Mouse (Mus musculus): Measurements from ENCODE around the gene Larp7.

The Larp7 gene

GRCm38 (mm10) chr3:127552973-127553719 is at the start of gene Larp7, which contains the start of gene Zgrf1:
Larp7 (minus strand) TSS chr3:127553349.
Zgrf1 (plus strand) TSS chr3:127553489.
- DNase-seq (ENCODE audit: low spot score in 2 of 2) = peak; percentile 98

- no peak for DNase-seq (ENCODE audit: low spot score in 2 of 2)
Observed at GRCm38 (mm10) chr3:127597136-127597535, 44.0 kb upstream of the Larp7 start.

DNA sequence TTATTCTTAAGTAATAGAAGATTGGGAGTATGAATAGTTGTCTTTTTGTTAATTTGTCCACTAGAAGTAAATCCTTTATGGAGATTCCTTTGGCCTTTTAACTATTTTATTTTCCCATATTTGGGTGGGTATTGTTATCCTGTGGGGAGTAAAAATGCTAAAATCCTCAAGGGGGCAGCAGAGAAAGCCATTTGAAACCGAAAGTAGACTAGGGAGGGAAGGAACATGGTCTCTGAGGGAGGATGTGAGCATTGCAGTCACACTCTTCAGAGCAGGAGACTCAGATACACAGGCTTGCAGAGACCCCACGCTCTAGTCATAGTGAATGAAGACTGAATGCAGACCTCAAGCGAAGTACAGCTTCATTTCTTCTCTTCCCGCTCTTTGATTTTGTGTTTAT is 19.4 kb upstream of the Larp7 start:
- peak in 1 of 2 experiments; percentile 46 for DNase-seq (ENCODE audit: low spot score in 2 of 2)

DNA sequence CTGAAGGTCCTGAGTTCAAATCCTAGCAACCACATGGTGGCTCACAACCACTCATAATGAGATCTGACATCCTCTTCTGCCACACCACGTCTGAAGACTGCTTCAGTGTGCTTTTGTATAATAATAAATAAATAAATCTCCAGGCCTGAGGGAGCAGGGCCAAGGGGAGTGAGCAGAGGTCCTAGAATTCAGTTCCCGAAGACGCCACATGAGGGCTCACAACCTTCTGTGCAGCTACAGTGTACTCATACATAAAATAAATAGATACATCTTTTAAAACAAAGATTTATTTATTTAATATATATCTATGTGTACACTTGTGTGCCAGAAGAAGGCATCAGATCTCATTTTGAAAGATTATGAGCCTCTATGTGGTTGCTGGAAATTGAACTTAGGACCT is 12.0 kb upstream of the Larp7 start:
- no peak for DNase-seq (ENCODE audit: low spot score in 2 of 2)

- DNase-seq (ENCODE audit: low spot score in 2 of 2) = no peak
Observed at GRCm38 (mm10) chr3:127562974-127563373, 9.8 kb upstream of the Larp7 start.

- no peak for DNase-seq (ENCODE audit: low spot score in 2 of 2)
Observed at GRCm38 (mm10) chr3:127558201-127558600, 5.1 kb upstream of the Larp7 start.

GRCm38 (mm10) chr3:127554723-127555122 is 1.6 kb upstream of the Larp7 start:
- DNase-seq (ENCODE audit: low spot score in 2 of 2) = no peak

DNA sequence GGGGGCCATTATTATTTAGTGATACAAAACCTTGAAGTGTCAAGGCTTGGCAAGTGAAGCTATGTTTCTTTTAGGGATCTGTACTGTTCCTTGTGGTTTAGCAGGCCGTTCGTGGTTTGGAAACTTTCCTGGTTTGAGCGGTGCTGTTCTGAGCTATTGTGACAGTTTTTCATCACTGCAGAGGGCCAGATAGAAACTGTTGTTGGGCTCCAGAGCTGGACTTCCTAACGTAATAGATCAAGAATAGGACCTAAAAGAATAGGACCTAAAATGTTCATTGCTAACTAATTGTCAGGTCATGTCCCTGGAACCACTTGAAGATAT is 533 bp upstream of the Larp7 start:
- DNase-seq (ENCODE audit: low spot score in 2 of 2) = no peak

DNA sequence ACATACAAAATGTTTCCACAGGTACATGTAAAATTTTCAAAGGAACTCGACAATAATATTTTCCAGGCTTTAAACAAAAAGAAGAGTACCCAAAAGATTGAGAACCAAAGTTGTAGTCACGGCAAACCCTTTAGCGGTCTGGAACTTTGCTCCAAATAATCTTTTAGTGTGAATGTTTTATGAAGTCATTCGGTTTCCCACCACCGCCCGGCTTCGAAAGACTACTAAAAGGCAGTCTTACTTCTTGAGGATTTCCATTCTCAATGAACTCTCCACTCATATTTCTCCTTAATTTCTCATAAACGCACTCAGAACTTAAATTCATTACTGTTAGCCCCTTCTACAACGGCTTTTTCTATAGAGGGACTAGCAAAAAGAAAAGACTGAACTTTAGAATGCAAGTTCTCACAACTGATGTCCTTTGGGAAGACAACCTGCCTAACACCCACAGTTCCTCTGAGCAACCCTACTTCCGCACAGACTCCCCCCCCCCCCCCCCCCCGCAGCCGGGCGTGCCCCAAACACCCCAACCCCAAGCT is 646 bp downstream of the Larp7 start:
- DNase-seq (ENCODE audit: low spot score in 2 of 2) = no peak

DNA sequence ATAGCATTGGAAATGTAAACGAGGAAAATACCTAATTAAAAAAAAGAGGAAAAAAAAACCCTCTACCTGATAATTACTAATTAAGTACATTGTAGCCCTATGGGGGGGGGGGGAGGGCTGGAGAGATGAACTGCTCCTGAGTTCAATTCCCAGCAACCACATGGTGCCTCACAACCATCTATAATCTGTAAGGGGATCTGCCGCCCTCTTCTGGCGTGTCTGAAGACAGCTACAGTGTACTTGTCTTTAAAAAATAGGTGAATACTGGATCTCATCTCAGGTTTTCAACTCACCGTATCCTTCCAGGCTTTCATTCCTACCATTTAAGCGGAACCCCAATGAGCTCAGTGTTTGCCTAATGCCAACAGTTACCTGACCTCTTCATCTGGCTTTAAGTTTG is 5.3 kb downstream of the Larp7 start:
- peak; percentile 27 to 65 for DNase-seq (ENCODE audit: low spot score in 2 of 2)

DNA sequence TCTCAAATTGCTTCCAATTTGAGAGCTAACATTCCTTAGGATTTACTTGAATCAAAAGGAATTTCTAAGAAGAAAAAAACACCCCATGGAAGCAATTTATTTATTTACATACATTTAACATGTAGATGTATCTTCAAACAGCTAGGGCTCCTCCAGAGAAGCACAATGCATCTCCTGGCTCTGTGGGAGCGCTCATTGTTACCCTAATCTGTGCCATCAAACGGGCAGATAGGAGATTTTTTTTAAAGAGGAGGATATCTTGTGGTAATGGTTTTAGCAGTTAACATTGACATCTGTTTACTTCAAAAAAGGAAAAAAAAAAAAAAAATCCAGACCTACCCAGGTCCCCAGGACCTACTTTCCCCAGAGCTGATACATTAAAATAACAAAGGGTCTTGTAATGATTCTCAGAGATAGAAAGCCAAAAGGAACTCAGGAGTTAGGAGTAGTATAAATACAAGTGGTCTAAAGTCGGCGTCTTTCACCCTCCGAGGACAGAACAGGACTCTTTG is 8.5 kb downstream of the Larp7 start:
- no peak for DNase-seq (ENCODE audit: low spot score in 2 of 2)

GRCm38 (mm10) chr3:127543976-127544375 is 9.2 kb downstream of the Larp7 start:
- no peak for DNase-seq (ENCODE audit: low spot score in 2 of 2)

DNA sequence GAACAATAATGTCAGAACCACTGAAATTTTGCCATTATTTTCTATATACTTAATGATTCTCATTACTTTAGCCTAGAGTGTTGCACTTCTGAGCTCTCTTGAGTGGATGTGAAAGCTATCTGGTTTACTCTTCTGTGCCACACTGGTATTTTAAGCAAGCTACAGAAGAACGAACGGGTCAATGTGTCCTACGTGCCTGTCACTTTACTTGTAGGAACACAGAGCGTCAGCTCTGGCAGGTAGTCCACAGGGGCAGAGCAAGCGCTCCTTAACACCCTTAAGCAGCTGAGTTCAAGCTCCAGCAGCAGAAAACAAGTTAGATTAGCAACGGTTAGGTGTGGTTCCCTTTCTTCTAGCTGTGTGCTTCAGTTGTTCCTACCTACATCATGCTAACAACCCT is 14.0 kb downstream of the Larp7 start:
- DNase-seq (ENCODE audit: low spot score in 2 of 2) = no peak

- no peak for DNase-seq (ENCODE audit: low spot score in 2 of 2)
Observed at GRCm38 (mm10) chr3:127530293-127530692, 22.9 kb downstream of the Larp7 start.

GRCm38 (mm10) chr3:127529824-127530223 is 23.3 kb downstream of the Larp7 start:
- DNase-seq (ENCODE audit: low spot score in 2 of 2) = no peak

GRCm38 (mm10) chr3:127529210-127529609 is 23.9 kb downstream of the Larp7 start:
- DNase-seq (ENCODE audit: low spot score in 2 of 2) = no peak

DNA sequence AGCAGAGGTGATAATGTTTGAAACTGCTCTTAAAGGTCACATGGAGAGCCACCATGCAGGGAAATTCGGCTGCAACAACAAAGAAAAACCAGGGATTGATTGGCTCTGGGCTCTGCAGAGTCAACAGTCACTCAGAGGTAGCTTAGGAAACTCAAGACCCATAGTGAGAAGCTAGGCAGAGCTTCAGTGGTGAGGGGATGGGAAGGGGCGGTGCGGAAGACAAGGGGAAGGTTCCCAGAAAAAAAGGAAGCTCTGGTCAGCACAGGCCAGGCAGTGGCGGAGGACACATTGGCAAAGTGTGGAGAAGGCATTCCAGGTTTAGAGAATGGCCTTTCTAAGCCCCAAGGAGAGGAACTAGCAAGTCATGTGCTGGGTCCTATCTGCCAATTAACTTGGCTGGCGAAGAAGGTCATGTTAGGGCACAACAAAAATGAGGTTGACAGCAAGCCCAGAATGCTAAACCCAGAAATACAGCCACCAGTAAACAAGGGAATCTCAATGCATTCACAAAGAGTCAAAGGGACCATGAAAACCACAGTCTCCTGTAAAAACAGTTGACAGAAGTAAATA is 25.6 kb downstream of the Larp7 start:
- DNase-seq (ENCODE audit: low spot score in 2 of 2) = no peak

DNA sequence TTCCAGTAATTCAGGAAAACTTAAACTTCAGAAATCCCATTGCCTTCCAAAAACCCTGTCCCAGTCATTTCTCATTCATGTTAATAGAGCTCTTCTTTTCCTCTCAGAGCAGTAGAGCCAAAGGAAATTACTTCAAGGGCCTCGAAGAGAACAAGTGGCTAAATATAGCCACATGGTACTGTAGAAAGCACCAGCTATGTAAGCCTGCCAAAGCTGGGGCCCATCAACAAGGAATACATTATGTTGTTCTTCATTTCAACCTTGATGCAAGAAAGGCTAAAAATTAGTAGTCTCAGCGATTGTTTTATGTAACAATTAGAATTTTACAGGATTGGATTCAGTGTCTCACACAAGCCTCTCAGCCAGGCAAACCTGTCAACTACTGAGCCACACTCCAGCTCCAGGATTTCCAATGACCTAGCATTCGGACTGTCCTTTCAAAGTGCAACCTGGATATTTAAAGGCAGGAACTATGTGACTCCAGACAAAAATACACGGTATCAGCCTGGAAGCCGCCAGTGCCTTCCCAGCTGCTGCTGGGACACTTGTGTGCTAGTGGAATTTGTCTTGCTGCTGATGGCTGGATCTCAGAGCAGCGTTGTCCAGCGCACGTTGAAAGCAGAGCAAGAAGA is 27.8 kb downstream of the Larp7 start:
- DNase-seq (ENCODE audit: low spot score in 2 of 2) = no peak

DNA sequence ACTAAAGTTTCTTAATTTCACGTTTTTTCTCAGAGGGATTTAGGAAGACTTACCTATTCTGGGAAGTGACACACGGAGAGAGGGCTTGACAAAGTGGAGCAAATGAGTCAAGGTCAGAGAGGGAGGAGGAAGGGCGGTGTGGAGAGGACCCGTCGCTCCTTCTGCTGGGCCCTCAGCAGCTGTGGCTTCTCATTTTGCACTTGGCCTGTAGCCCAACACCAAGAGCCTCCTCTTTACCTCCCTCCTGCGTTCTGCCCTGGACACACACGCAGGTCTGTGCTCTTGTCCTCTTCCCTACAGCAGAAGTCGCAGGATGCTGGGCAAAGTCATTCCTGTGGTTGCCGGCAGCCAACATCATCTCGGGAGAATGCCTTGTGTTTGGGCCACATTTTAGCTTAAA is 32.0 kb downstream of the Larp7 start:
- no peak for DNase-seq (ENCODE audit: low spot score in 2 of 2)

DNA sequence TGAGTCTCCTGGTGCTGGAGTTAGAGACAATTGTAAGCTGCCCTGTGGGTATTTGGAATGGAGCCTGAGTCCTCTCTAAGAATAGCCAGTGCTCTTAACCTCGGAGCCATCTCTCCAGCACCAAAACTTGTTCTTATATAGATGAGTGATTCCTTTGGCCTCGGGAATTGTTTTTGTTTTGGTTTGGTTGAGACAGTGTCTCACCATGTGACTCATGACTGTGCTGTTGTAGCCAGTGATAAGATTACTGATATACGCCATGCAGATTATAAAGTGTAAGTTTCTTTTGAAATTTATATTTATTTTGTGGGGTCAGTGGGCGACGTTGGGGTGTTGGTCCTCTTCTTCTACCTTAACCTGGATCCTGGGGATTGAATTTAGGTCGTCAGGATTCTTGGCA is 32.8 kb downstream of the Larp7 start:
- no peak for DNase-seq (ENCODE audit: low spot score in 2 of 2)

GRCm38 (mm10) chr3:127515251-127515650 is 37.9 kb downstream of the Larp7 start:
- no peak for DNase-seq (ENCODE audit: low spot score in 2 of 2)

DNA sequence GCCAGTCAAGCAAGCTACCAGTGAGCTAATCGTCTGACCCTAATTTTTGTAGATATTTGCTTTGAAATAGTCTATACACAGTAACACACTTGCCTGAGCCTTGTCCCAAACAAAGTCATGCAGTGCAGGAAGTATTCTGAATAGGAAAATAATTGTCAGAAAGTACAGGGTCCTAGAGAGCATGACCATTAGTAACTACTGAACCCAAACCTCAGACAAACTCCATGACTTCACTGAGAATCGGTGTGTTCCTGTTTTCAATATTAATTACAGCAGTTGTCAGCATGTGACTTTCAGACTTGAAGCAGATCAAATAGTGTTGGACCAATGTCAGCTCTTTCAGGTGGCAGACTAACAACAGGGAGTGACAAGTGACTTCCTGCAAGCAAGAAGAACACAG is 39.5 kb downstream of the Larp7 start:
- no peak for DNase-seq (ENCODE audit: low spot score in 2 of 2)

Data from spleen, postnatal 4 days (tissue).